Mouse (Mus musculus) ovary, postnatal 14 days (tissue): Measurements from ENCODE around the gene Gm498.

Source experiments
- DNase-seq: peaks from one replicate; pipeline ENCODE4 v3.0.0; 2022; ENCODE audit warnings: low spot score

The Gm498 gene

DNA sequence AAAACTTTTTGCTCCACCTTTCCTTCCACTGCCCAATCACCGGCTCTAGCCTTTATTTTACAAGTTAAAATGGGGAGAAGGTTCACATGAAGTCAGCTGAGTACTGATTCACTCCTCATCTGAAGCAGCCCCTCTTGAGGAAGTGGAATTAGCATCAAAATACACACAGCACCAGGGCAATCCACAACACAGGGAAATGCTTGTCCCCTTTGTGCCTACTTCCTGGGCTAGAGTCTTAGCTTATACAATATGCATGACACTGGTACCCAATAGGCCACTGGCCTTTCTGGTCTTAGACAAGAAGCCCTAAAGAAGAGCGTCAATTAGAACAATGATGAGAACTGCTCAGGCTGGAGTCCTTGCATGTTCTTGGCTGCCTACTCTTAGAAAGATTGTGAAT lies 25.7 kb downstream of the Gm498 start:
- DNase-seq, result no peak

DNA sequence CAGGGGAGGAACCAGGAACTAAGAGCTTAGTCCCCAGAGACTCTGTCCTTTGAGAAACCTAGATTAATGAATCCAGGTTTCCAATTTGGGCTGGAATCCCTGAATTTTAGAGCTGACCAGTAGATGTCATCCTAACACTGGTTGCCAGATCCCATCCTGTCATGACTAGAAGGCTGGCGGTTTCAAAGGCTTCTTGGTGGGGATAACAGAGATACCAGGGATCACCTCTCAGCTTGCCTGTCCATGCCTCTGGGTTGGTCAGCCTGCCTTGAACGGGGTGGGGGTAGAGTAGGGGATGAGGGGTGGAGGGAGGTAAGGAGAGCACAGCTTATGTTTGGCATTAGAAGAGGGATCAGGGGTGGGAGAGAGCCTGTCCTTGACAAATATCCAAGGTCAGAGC lies 34.0 kb downstream of the Gm498 start:
- no peak for DNase-seq

DNA sequence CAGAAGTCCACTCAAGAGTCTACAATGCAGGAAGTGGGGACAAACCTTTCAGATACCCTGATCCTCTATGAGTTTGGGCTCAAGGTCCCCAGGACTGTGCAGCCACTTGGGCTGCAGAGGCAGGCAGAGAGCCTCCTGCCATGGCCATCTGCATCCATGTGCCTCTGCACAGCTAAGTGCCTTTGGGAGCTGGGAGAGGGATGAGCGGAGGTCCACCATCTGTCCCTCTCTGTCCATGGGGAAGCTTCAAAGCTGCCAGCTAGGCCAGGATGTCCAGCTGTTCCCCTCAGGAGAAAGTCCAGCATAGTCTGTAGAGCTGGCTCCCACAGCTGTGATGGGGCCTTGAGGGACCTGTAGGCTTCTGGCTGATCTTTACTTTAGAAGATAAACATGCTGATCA lies 38.5 kb downstream of the Gm498 start:
- no peak for DNase-seq

DNA sequence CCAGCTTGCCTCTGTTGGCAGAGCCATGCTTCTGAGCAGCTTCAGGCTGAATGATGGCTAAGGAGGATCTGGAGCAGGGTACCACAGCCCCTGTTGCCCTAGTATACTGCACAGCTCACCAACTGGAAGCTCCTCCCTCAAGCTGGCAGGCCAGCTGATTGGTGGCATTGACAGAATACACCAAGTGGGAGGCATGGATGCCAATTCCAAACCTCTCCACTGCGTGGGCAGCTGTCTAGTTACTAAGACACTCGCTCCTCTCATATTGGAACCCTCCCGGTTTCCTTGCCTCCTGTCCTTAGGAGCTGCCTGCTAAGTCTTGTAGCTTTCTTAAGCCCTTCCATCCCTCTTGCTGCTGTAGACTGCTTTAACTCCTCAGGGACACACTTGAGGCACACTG lies 39.0 kb downstream of the Gm498 start:
- DNase-seq, result no peak

DNA sequence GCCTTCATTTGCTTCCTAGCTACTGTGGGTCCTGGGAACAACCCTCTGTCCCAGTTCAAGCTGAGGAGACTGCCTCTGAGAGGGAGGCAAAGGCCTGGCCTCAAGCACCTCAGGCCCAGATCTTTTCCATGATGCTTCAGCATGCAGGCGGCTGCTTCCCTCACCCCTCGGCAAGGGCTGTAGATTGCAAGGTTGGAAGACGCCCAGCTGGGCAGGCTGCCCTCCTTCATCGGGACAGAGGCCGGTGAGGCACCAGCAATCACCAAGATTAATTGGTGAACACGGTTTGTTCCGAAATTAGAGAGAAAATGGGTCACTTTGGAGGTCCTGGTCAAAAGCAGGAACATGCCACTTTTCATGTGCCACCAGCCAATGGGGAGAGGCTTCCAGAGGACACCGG lies 47.0 kb downstream of the Gm498 start:
- DNase-seq, result no peak

DNA sequence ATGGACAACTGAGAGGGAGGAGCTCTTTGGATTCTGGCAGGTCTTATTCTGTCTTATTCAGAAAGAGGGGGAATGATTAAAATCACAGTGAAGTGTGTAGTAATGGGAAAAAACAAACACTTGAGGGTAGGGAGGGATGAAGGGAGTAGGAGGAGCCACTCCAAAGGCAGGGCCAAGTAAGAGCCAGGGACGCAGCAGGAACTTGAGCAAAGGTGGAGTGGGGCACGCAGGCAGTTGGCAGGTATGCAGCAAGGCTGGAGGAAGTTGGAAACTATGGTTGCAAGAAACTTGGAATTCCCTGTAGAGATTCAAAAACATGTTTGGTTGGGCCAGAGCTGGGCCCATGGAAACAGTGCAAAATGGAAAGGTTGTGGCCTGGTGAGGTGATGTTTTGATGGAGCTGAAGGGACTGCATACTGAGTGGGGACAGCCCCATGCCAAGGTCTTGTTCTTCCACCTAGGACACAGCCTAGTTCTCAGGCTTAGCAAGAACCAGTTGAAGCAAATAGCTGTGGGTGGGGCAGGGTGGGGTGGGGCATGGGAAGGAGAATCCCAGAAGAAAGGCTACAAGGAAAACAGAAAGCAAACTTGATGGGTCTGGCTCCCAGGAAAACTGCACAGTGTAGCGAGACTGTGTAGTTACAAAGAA lies 52.5 kb downstream of the Gm498 start:
- DNase-seq, result no peak

DNA sequence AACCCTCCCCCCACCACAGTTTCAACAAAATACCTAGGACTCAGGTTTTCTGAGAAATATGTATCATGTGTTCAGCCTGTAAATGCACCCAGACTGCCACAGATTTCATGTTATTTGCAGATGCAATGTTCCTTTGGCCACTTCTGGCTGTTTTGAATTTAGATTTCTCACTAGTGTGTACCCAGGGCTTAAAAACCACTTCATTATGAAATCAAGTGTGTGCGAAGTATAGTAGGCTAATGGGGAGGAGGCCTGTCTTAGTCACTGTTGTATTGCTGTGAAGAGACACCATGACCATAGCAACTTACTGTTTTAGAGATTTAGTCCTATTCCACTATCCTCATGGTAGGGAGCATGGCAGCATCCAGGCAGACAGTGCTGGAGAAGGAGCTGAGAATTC lies 63.3 kb downstream of the Gm498 start:
- DNase-seq, result no peak

DNA sequence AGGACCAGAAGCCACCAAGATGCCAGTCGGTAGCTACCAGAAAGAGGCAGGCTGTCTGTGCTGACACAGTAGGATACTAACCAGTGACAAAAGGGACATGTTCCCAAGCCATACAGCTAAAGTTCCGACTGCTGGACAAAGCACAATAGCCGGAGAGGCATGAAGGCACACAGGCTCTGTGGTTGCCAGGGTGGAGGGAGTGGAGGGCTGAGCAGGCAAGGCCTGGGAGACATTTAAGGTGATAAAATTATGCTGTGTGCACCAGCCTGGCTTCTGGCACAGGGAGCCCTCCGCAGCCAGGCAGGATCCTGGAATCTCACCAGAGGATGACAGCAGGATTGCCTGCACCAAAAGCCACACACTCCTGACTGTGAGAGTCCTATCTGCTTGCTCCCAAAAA lies 72.0 kb downstream of the Gm498 start:
- DNase-seq, result no peak

DNA sequence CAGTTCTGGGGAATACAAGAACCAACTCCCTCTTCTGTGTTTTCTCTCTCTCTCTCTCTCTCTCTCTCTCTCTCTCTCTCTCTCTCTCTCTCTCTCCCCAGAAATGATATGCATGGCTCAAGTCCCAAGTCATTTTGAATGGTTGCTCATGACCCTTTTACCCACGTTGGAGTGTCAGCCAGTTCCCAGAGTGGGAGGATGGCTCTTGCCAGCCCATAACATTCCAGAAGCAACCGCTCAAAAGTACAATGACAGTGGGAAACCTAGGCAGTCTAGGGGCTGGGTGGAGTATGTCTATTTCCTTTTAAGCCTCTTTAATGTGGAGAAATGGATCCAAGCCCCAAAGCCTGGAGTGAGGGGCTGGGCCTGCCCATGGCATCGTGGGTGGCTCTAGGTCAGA lies 72.8 kb downstream of the Gm498 start:
- no peak for DNase-seq

DNA sequence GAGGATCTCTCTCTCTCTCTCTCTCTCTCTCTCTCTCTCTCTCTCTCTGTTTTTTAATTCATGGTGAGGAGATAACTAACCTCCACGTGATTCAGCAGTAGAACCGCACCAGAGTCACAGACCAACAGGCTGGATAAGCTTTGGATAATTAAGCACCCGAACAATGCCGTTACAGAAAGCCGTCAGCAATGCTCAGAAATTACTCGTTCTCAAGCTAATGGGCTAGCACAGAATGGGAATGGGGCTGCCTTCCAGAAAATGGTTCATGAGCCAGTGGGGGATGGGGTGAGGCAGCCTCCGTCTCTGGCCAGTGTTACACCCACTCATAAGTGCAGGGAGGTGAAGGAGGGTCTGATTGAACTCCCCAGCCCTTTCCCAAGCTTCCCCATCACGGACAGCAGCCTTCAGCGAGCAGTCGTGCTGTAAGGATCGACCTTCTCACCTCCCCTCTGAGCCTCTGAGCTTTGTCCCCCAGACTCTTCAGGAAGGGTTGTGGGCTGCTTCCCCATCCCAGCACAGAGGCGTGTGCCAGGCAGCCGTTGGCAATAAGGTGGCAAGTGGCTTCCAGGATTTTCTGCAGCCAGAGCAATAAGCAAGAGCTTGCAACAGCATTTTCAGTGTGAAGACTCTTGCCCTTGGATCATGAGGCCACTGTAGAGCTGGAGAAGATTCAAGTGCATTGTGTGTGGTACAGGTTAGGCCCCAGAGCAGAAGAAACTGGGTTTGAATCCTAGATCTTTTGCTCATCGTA lies 76.5 kb downstream of the Gm498 start:
- DNase-seq, result no peak

DNA sequence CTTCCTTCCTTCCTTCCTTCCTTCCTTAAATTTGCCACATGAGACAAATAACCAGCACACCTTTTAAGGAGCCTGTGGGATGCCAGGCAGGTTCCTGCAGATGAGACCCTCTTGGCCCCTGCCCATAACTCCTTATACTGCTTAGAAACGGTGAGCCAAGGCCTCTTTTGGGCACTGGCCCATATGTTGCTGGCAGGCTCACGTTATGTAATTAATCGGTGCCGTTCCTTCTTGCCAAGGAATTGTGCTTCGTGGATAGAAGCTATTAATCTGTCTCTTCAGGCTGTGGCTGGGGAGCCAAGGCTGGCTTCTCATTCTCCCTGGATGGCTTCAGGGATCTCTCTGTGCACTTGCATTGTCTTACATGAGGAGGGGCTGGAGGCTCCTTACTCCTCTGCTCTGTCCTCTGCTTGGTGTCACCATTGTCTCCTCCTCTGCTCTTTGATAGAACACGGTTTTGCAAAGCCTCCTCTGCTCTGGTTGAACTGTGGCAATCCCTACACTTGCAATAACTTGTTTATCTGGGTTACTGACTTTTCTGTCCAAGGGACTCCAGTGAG lies 77.9 kb downstream of the Gm498 start:
- DNase-seq, result peak; percentile 27
